Mouse (Mus musculus): ENCODE data around the gene Rpl15.
"Not testable (repeated sequence)": the region's sequence is repeated elsewhere in the genome, so short reads cannot be mapped to it uniquely, and the experiment has no call there.

The Rpl15 gene

DNA sequence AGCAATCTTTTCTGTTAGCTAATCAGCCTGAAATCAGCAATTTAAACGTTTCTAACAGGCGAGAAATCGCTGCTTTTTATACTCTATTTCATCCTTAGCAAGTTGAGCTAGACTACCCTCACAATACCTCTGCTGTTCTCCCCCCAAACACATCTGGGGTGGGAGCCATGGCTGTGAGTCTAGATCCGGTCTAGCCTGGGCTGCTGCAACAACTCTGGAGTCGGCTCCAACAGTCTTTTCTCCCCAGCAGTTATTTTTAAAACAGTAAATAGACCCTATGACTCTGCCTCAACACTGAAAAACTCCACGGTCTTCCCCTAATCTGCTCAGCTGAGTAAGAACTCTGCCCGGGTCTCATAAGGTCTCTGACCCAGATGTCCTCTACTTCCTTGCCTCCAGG is 31.1 kb downstream of the Rpl15 start:
- DNase-seq, result no peak

DNA sequence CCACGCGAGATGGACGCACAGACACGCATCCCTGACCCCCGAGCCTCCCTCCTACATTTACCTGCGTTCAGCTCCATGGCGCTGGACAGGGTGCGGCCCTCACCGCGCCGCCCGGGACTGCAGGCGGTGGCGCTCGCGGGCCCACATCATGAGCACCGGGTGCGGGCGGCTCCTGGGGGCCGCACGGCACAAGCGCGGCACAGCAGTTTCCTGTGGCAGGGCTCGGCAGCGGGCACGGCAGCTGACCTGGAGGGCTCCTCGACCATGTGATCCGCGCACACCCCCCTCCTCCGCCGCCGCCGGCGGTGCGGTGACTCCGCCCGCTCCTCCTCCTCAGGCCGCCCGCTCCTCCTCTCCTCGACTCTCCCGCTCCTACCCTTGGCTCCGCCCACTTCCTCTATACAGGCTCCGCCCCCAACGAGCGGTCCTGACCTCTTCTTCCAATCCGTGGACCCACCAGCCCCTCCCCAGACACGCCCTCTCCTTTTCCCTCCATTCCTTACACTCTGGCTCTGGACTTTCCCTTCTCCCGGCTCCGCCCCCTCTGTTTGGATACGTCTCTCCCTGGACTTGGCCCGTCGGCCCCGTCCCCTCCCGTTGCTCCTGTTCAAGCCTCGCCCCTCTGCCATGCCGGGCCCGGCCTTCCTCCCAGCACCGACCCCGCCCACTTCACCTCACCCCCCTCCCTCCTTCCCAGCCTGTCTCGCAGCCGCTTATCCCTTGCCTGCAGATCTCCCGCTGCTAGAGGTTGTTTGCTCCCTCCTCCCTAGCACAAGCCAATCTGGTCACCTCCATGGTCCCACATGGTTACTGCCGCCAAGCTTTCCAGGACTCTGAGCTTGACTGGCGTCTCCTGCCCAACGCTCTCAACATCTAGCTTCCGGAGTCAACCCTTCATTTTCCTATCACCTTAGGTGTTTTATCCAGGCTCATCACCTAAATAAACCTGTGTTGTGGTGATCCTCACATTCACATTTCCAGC is 32.1 kb downstream of the Rpl15 start, which contains the start of gene Nr1d2:
Nr1d2 (minus strand) TSS at position 378 of the 982 bp plus-strand sequence.
- DNase-seq, result peak; percentile 99

- DNase-seq, result peak; percentile 97 to 99
These were observed 33.0 kb downstream of the Rpl15 start for GRCm38 (mm10) chr14:18238131-18238749.

- no peak for DNase-seq
These were observed 33.8 kb downstream of the Rpl15 start for GRCm38 (mm10) chr14:18237381-18237780.

DNA sequence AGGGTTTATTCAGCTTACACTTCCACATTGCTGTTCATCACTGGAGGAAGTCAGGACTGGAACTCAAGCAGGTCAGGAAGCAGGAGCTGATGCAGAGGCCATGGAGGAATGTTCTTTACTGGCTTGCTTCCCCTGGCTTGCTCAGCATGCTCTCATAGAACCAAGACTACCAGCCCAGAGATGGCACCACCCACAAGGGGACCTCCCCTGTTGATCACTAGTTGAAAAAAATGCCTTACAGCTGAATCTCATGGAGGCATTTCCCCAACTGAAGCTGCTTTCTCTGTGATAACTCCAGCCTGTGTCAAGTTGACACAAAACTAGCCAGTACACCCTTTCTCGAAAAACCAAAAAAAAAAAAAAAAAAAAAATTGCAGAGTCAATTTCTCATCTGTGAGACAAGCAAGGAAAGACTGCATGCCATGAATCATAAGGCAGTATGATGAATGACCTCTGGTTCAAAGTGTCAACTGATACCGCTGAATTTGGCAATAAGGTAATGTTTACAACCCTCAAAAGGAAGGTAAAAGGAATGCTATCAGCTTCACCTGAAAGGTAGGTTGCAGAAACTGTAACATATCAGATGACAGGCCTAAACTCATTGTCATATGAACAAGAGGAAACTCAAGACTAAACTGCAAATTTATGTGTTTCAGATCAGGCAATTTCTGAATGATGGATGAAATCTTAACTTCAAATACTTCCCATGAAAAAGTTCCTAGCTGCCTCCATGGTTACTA is 34.5 kb downstream of the Rpl15 start:
- not testable (repeated sequence) for DNase-seq

DNA sequence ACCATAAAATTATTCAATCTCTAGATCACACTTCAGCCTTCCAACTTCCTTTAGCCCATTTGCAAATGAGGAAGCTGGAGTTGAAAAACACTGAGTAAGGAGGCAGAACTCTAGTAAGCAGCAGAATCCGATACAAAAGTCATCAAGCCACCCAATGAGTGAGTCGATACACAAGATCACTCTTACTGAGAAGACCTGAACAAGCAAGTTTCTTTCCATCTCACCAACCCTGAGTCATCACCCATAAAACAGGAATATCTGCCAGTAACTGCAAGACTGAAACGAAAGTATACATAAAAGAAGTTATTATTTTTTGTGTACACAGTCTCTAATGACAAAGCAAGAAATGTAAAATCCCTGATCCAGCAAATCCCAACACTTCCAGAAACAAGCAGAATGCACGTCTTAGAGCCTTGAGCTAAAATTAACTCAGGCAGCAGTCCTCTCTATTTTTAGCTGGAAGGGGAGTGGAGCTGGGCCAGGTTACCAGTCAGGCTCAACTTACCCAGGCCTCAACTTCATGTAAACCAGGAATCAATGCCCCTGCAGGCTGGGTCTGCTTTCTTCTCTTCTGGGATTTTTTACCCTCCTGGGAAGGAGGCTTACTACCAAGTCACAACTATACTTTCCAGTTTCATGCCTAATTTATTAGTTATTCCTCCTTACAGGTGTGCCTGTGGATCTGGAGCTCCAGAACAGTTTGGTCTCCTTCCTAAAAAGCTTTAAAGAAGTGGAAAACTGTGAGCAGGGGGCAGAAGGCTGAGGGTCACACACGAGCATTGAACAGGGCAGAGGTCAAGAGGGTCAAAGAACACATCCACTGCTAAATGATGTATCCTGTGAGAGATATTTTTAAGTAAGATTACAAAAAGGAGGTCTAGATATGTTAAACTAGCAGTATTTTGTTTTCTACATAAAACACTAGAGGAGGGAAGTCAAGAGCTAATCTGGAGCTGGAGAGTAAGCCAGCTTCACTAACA is 36.9 kb downstream of the Rpl15 start:
- no peak for DNase-seq

- DNase-seq, result no peak
These were observed 38.1 kb downstream of the Rpl15 start for GRCm38 (mm10) chr14:18233076-18233475.

DNA sequence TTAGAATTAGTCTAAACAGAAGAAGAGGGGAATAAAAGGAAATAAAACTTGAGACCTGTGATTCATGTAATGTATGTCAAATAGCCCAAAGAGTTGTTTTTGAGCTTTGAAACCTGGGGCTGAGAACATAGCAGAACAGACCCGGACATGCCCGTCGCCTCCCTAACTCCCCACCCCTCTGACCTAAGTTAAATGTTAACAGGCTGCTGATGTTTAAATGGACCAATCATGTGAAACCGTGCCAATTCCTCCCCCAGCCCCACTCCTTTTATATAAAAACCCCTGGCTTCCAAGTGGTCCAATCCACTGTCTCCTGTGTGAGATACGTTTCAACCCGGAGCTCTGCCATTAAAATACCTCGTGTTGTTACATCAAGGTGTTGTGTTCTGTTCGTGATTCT is 39.3 kb downstream of the Rpl15 start:
- not testable (repeated sequence) for DNase-seq

DNA sequence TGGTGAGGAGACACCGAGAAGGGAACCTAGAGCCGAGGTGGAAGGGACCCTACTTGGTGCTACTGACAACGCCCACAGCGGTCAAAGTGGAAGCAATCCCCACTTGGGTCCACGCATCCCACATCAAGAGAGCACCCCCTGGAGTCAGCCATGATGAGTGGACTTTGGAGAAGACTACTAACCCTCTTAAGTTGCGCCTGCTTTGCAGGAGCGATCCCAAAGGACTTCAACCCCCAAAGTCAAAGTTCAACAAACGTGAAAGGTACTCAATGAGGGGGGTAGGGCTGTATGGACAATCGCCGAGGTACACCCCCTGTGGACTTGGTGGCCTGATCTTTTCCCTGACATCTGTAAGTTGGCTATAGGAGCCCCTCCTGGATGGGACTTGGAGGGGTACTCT is 41.4 kb downstream of the Rpl15 start:
- not testable (repeated sequence) for DNase-seq

- DNase-seq, result not testable (repeated sequence)
These were observed 45.0 kb downstream of the Rpl15 start for GRCm38 (mm10) chr14:18226181-18226580.

DNA sequence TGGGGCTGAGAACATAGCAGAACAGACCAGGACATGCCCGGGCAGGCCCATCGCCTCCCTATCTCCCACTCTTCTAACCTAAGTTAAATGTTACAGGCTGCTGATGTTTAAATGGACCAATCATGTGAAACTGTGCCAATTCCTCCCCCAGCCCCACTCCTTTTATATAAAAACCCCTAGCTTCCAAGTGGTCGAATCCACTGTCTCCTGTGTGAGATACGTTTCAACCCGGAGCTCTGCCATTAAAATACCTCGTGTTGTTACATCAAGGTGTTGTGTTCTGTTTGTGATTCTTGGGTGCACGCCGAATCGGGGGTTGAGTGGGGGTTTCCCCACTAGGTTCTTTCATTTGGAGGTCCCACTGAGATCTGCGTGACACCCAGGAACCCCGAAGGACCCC is 45.8 kb downstream of the Rpl15 start:
- not testable (repeated sequence) for DNase-seq

- DNase-seq, result no peak
These were observed 49.2 kb downstream of the Rpl15 start for GRCm38 (mm10) chr14:18221977-18222376.

Data from lung, postnatal 4 days (tissue).